Mouse (Mus musculus) cortical plate, adult 2 months (tissue): ENCODE measurements at regions not wholly inside any gene's neighbourhood (a gene's known extent, or its start where the extent isn't known, plus 50 kb on each side); places are given as distances from the start of the nearest gene placed in this dataset.

Source experiments
- CTCF ChIP-seq: fragments of 200-500 bp; IDR thresholded peaks from 2 replicates; pipeline ENCODE4 v1.5.1; 2011; ENCODE audit warnings: mild to moderate bottlenecking, control low read depth, low read length; ENCODE audit not compliant: insufficient read depth; ENCODE audit errors: extremely low read depth
- POLR2A ChIP-seq: fragments of 200-500 bp; IDR thresholded peaks from 2 replicates; pipeline ENCODE4 v1.6.1; 2011; ENCODE audit warnings: mild to moderate bottlenecking, low read length, control low read depth; ENCODE audit not compliant: insufficient read depth; ENCODE audit errors: extremely low read depth

DNA sequence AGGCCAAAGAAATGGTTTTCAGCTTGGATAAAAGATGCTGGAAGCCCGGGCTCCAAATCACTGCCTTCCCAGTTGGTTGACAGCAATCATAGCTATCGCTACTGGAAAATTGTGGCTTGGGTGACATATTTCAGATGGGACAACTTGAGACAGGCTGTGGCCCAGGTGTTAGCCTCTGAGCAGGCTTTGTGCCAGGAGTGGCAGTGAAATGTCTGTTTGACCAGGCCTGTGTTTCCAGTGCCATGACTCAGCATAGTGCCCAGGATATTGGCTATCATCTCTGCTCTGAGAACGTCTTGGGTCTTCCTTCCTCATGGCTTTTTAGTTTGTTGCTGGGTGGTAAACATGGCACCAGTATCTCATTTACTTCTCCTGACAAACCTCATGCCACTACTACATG, 266.9 kb downstream of the Emp1 start:
- TF ChIP-seq POLR2A (no peak), CTCF (no peak)
